Mouse (Mus musculus) thymus, postnatal 0 days (tissue): ENCODE measurements at regions not wholly inside any gene's neighbourhood (a gene's known extent, or its start where the extent isn't known, plus 50 kb on each side); places are given as distances from the start of the nearest gene placed in this dataset.

Experiments used
- DNase-seq: peaks from one replicate; pipeline ENCODE4 v3.0.0-alpha.2; 2015; ENCODE audit warnings: low spot score

DNA sequence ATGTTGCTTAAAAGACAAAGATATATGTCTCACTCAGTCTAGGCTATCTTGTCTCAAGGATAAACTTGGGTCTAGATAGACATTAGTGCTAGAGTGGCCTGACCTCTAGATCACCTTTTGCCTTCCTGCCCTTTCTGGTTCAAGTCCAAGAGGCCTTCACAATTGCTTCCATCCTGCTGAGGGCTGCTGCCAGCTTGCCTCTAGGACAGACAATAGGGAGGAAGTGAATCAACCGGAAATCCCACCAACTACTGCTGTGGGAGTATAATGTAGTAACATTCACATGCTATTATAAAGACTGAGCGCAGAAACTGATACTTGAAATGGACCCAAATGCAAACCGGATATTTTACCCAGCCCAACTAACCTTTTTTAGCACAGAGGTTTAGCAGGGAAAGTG lies 239.4 kb upstream of the Epha4 start:
- DNase-seq = no peak

GRCm38 (mm10) chr1:77748483-77749465 lies 233.9 kb upstream of the Epha4 start:
- DNase-seq = no peak

- no peak for DNase-seq
These were observed 217.2 kb upstream of the Epha4 start for GRCm38 (mm10) chr1:77732099-77732498.

- no peak for DNase-seq
These were observed 212.7 kb upstream of the Epha4 start for GRCm38 (mm10) chr1:77727561-77727960.

GRCm38 (mm10) chr1:77723246-77723645 lies 208.4 kb upstream of the Epha4 start:
- DNase-seq = no peak

DNA sequence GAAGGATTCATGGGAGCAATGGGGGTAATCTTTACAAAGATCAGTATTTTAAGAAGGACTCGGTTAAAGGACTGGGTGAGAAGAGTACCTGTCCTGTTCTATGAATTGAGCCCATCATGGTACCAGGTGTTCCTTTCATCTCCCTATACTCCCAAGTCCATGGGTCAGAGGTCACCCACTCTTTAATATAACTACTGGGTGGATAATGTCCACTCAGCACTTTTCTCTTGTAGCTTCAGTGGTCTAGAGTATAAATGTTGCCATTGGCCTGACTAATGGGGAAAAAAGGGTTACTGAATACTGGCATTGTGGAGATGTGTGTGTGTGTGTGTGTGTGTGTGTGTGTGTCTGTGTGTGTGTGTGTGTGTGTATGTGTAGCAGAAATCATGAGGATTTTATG lies 206.0 kb upstream of the Epha4 start:
- no peak for DNase-seq

GRCm38 (mm10) chr1:77713001-77713400 lies 198.1 kb upstream of the Epha4 start:
- no peak for DNase-seq

DNA sequence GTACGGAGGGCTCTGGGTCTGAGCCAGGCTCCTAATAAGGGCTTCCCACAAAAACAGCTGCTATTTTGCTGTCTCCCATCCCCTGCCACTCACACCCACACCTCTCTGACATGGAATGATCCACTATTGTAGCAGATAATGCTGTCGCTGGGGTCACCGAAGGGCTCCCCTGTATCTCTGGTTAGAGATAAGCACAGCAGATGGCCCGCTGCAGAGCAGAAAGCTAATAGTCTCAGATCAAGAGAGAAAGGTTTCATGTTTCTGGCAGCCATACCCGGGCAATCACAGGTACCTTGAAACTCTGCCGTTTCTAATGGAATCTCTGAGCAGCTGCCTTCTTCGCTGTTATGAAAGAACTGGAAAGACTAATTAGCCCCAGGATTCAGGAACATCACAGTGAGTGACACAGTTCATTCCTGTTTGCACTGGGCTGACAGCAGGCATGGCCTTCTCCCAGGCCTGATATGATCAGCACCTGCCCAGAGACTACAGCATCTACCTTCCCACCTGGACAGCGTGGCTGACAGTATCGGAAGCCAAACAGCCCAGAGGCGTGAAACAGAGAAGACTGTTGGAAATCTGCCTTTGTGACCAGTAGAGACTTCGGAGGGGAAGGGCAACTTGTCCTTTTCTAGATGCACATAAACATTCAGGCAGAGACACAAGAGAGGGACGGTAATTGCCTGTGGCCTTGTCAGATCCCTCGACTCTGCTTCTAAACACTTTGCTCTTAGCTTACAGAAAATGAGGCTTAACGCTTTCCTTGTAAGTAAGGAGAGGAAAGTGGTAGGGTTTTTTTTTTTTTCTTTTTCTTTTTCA lies 193.5 kb upstream of the Epha4 start:
- DNase-seq = no peak

- DNase-seq = no peak
These were observed 180.5 kb upstream of the Epha4 start for GRCm38 (mm10) chr1:77695228-77696018.

DNA sequence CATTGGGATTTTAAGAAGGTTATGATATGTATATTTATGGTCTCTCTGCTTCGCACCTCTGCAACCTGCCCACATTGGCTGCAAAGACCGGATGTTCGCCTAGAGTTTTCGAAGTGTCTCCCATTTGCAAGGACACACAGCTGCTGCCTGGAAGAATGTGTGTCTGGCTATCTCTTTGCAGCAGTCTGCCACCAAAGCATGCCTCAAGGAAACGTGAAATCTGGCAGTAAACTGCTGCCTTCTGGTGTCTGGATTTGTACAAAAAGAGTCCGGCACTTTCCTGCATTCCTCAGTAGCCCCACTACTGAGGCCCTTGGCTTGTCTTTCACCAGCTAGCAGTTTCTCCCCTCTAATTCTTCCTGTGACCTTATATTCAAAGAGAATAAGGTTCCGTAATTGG lies 148.5 kb upstream of the Epha4 start:
- DNase-seq = no peak

DNA sequence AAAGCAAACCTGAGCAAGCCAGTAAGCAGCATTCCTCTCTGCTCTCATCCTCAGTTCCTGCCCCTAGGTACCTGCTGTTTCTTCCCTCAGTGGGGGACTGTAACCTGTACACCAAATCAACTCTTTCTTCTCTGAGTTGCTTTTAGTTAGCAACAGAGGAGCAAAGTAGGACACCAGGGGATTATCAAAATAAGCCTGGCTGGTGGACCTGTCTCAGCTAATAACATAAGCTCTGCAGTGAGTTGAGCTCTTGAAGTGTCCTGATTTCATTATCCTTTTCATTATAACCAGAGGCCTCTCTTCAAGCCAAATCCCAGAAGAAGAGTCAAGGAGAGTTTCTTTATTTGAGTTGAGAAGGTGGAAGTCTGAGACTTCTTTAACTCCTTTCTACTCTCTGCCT lies 145.5 kb upstream of the Epha4 start:
- DNase-seq = no peak

- DNase-seq = no peak
These were observed 122.1 kb upstream of the Epha4 start for GRCm38 (mm10) chr1:77637025-77637424.

DNA sequence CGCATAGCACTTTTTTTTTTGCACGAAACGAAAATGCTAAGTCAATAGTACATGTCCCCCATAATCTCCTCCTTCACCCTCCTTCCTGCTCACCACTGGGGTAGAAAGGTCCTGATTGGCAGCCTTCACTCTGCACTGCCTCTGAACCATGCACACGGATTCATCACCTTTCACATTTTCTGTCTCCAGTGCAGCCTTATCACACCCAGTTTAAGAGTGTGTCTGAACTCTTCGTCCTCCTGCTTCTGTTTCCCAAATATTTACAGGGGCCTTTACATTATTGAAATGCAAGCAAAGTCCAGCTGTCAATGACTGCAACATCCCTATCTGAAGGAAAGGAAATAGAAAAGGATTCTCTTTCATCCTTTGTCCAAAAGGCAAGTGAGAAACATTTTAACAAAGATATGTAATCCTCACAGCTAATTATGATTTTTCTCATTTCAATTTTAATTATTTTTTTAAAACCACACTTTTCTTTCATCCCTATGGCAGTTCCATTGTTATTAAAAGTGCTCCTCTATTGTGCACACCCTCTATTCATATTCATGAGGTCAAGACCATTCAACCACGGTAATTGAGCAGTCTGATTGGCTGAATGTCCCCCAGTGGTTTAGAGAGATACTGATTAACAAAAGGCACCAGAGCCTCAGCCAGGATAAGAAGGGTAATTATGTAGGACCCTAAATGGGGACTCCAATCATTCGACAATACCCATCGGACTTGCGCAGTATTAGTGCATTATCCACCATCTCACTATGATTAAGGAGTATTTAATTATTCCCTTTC lies 114.8 kb upstream of the Epha4 start:
- no peak for DNase-seq

GRCm38 (mm10) chr1:77628861-77629260 lies 114.0 kb upstream of the Epha4 start:
- DNase-seq = no peak

- DNase-seq = no peak
These were observed 102.6 kb upstream of the Epha4 start for GRCm38 (mm10) chr1:77617490-77617889.

DNA sequence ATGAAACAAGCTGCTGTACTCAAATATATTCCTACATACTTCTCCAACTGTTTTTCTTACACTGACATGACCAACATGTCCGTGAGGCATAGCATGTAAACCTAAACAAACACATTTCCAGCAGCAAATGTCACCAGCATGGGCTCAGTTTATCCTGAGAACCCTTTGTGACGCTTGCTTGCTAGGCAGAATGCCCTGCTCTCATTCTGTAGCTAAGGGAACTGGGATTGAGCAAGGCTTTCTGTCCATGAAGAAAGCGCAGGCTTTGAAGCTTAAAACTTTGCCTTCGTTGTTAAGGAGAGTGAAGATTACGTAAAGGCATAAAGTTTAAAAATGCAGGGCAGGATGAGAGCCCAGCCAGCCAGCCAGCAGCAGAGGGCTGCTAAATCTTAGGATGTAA lies 85.6 kb upstream of the Epha4 start:
- no peak for DNase-seq

DNA sequence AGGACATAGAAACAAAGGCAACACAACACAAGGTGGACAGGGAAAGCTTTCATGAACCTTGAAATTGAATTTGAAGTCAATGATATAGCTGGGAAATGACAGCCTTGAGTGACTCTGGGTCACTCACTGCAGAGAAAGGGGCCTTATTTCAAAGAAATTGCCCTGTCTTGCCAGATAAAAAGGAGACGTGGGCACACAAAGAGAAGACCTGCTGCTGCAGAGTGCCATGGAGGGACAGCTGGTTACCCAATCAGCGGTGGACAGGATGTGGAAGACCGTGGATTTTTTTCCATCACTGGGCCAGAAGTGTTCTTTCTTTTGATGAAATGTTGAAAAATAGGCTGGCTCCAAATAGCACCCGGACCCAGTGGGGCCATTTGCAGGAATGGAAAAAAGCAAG lies 77.8 kb upstream of the Epha4 start:
- no peak for DNase-seq

- no peak for DNase-seq
These were observed 77.4 kb upstream of the Epha4 start for GRCm38 (mm10) chr1:77592248-77592647.

- DNase-seq = no peak
These were observed 74.5 kb upstream of the Epha4 start for GRCm38 (mm10) chr1:77589423-77589822.

DNA sequence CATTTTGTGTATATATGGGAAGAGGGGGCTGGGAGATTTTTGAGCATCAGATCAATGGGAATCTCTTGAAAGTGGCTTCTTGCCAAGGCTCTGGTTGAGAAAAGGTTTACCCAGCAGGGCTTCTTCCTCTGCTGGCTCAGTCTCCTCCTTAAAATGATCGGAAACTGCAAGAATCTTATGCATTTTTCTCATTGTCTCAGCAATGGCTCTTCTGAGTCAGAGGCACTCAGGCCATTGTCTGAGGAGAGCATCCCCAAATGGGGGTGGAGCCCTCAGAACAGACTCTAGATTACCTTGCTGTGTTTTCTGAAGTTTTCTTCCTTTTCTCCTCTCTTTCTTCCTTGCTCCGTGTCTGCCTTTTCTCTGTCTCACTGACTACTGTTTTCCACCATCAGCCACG lies 70.6 kb upstream of the Epha4 start:
- no peak for DNase-seq

DNA sequence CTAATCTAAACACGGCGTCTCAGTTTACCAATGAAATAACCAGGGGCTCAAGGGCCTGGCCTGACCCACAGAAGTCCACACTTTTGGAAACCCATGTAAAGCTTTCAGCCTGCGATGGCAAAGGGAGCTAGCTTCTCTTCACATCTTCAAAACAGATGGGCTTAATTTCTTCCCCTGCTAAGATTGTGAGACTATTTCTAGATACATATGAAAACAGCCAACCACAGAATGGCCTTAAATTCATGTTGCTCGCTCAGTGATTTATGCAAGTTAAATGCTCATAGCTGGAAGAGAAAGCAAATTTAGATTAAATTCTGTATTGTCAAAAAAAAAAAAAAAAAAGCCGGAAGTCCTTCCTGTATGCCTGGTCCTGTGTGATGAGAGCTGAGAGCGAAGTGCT lies 53.2 kb upstream of the Epha4 start:
- DNase-seq = no peak
